Mouse (Mus musculus) heart, adult 2 months (tissue): ENCODE measurements around the gene 1700042G07Rik. TPM values are rescaled to one million over a fixed set of nuclear protein-coding genes. Genes with fewer than 3 reads are reported as not detected.

Experiments used
- DNase-seq, 2 experiments: peaks; one replicate each; pipeline ENCODE4 v3.0.0; 2021
- H3K27ac ChIP-seq: fragments of 200-600 bp; 2 replicates; pipeline ENCODE4 v1.8.1; 2022
- H3K27me3 ChIP-seq: fragments of 200-500 bp; 2 replicates; pipeline ENCODE4 v1.6.1; 2012; ENCODE audit warnings: mild to moderate bottlenecking, low read length, inconsistent platforms, mixed read lengths; ENCODE audit not compliant: control insufficient read depth, insufficient read depth
- H3K36me3 ChIP-seq: fragments of 200-500 bp; 2 replicates; pipeline ENCODE4 v1.6.1; 2012; ENCODE audit warnings: low read length, inconsistent platforms; ENCODE audit not compliant: control insufficient read depth, insufficient read depth
- H3K4me1 ChIP-seq: fragments of 200-500 bp; 2 replicates; pipeline ENCODE4 v1.6.1; 2011; ENCODE audit warnings: low read length; ENCODE audit not compliant: control insufficient read depth, insufficient read depth
- H3K4me3 ChIP-seq: fragments of 200-600 bp; 2 replicates; pipeline ENCODE4 v1.8.1; 2022
- H3K79me2 ChIP-seq: fragments of 200-500 bp; replicated peaks from 2 replicates; pipeline ENCODE4 v1.6.1; 2012; ENCODE audit warnings: mild to moderate bottlenecking, inconsistent platforms, low read length, moderate library complexity, mixed read lengths; ENCODE audit not compliant: control insufficient read depth, insufficient read depth
- H3K9ac ChIP-seq: fragments of 200-500 bp; 2 replicates; pipeline ENCODE4 v1.6.1; 2012; ENCODE audit warnings: low read depth, mild to moderate bottlenecking, control low read depth, inconsistent platforms, low read length, mixed read lengths
- CTCF ChIP-seq: fragments of 200-600 bp; IDR thresholded peaks from 2 replicates; pipeline ENCODE4 v1.8.1; 2022; ENCODE audit warnings: antibody characterized with exemption, mild to moderate bottlenecking, moderate library complexity
- EP300 ChIP-seq: fragments of 200-500 bp; IDR thresholded peaks from 2 replicates; pipeline ENCODE4 v1.6.1; 2011; ENCODE audit warnings: low read depth, low read length, control low read depth; ENCODE audit not compliant: insufficient read depth
- POLR2A ChIP-seq: fragments of 200-500 bp; IDR thresholded peaks from 2 replicates; pipeline ENCODE4 v1.6.1; 2011; ENCODE audit warnings: mild to moderate bottlenecking, low read depth, low read length, control low read depth; ENCODE audit not compliant: insufficient read depth
- WGBS: fragments of 180-500 bp; shearing (Covaris S2); methylation state at CpG from one replicate; pipeline ENCODE4 v1.1.7; 2018; 5-methylcytosine and 5-hydroxymethylcytosine counted together
- intact Hi-C: fragments of 180-260 bp; cut with DNase I; formaldehyde crosslinking; loops from one replicate; pipeline ENCODE4 v1.15.1; 2025
- polyA plus RNA-seq: library from polyadenylated mRNA; depleted of rRNA; stranded (reverse); fragments of >200 nt; gene quantifications from 2 replicates; pipeline ENCODE4 v1.2.3, GENCODE M21; 2012
- total RNA-seq, 2 experiments: library from RNA; stranded (reverse); gene quantifications; 2 replicates each; pipeline ENCODE4 v1.2.3; 2021

1700042G07Rik gene
- total and polyA plus RNA-seq, 3 experiments: 0.45 TPM; not detected in 2

DNA sequence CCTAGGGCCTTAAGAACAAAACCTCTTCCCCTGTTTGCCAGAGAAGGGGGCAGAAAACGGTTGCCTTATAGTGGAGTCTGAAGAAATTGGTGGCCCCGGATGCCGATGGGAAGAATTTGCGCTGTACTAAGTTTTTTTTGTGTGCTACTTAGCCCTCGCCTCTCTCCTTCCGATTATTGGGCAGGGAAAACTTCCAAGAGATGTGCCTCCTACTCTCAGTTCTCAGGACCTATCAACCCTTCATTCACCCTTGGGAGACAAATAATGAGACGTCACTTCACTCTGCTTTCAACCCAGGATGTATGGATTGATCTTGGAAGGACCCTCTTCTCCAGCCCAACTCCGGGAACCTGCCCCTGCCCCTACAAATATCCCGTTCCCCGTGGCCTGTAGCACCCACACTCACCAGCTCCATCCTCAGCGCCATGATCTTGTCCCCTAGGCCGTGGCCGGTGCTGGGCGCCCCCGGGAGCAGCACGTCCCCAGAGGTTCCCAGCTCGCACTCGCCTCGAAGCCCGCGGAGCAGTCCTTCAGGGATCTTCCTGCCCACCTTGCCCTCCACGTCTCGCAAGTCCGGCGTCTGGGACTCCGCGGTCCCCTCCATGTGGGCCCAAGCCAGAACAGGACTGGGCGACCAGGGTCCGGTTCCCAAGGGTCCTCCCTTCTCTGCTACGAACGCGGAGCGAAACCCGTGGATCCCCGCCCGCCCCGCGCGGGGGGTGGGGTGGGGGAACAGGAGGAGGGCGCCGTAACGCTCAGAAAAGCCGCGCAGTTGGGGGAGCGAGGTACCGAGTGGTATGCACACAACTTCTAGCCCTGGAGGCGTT lies 29.1 kb upstream of the 1700042G07Rik start:
- Histone ChIP-seq H3K27ac (peak overlapping the region; percentile 76), H3K4me1 (peaks cover 5% of the 10 kb centered on the region), H3K79me2 (no peaks in the 10 kb centered on the region), H3K9ac (peak overlapping the region; percentile 92), H3K27me3 (no peaks in the 10 kb centered on the region), H3K4me3 (peak overlapping the region; percentile 83), H3K36me3 (no peaks in the 10 kb centered on the region)
- WGBS: 2% methylated on average over 42 of the region's 47 CpGs
- TF ChIP-seq POLR2A (0 out of 2 replicates have a peak, but pooled peaks have one; percentile 8), EP300 (no peak), CTCF (no peak)
- intact Hi-C loops: no loop called here
- DNase-seq: peak; percentile 80 to 87

DNA sequence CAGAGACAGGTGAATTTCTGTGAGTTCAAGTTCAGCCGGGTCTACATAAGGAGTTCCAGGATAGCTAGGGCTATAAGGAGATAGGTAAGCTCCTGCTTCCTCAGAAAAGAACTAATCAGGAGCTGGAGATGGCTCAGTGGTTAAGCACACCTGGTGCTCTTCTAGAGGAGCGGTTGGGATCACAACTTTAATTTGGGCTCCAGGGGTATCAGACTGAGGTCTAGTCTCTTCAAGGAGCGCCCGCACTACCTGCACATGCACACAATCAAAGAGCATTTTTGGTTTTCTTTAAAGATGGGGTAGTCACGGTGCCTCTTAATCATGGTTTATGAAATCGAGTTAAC lies 23.4 kb upstream of the 1700042G07Rik start:
- Histone ChIP-seq H3K27me3 (no peaks in the 10 kb centered on the region), H3K9ac (peak overlapping the region; percentile 99), H3K79me2 (0 out of 2 replicates have a peak, but pooled peaks cover 2% of the 10 kb centered on the region), H3K27ac (peak overlapping the region; percentile 95), H3K4me1 (peaks cover 2% of the 10 kb centered on the region), H3K36me3 (no peaks in the 10 kb centered on the region), H3K4me3 (peak overlapping the region; percentile 87)
- intact Hi-C loops: loop anchor here (5.0 kb wide), 1 partner anchor 72 kb away; the partner anchor contains the start of genes Lrrc41 and Uqcrh
- no peak for TF ChIP-seq EP300
- TF ChIP-seq CTCF: no peak
- TF ChIP-seq POLR2A: no peak
- WGBS: 21% methylated on average over 6 of the region's 6 CpGs
- no peak for DNase-seq

DNA sequence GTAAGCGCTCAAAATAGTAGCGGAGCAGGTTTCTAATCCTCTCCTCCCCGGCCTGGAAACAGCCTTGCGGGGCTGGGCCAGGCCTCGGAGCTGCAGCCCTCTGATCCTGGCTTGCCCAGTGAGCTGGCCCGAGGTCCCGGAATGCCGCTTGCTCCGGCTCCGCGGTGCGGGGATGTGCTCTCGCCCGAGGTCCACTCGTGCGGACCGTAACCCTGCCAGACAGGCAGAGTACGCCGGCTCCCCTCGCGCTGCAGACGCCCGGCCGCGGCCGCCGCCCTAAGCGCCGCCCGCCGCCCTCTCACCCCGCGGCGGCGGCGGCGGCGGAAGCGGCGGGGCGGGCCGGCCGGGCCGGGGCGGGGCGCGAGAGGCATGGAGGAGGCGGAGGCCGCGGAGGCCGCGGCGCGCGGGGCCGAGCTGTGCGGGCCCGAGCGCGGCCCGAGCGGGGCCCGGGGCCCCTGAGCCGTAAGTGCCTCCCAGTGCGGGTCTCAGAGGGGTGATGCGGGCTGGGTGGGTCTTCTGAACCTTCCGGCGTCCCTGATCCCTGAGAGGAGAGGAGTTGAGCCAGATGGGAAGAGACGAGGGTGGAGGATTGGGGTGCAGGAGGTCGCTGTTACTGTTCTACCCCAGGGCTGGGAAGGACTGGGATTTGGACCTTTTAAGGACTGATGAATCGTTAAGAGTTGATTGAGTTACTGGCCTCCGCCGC lies 22.9 kb upstream of the 1700042G07Rik start:
- TF ChIP-seq EP300 (no peak), POLR2A (peak; percentile 81)
- DNase-seq: peak; percentile 85 to 87
- Histone ChIP-seq H3K27me3 (no peaks in the 10 kb centered on the region), H3K79me2 (0 out of 2 replicates have a peak, but pooled peaks cover 2% of the 10 kb centered on the region), H3K9ac (peak overlapping the region; percentile 99), H3K36me3 (no peaks in the 10 kb centered on the region), H3K27ac (peak overlapping the region; percentile 95), H3K4me1 (peaks cover 2% of the 10 kb centered on the region), H3K4me3 (peak overlapping the region; percentile 87)
- intact Hi-C loops: no loop called here
- WGBS: 5% methylated on average over 48 of the region's 73 CpGs

DNA sequence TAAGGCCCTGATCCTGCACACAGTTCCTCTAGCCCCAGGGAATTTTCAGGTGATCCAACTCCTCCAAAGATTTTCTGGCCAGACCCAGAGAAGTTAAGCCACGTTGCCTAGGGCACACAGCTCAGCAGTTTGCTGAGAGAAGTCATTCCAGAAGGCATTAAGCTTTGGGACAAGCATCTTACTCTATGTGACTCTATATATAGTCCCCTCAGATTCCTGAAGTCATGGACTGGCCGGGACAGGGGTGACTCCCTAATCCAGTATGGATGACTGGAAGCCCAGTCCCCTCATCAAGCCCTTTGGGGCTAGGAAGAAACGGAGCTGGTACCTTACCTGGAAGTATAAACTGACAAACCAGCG lies 22.3 kb upstream of the 1700042G07Rik start:
- peaks cover 2% of the 10 kb centered on the region for H3K4me1 ChIP-seq
- H3K27ac ChIP-seq: peak overlapping the region; percentile 91
- peak overlapping the region; percentile 82 for H3K4me3 ChIP-seq
- WGBS: 12% methylated on average over 4 of the region's 4 CpGs
- H3K9ac ChIP-seq: peak overlapping the region; percentile 93
- no peak for DNase-seq
- no peak for TF ChIP-seq EP300
- no peaks in the 10 kb centered on the region for H3K36me3 ChIP-seq
- intact Hi-C loops: no loop called here
- no peaks in the 10 kb centered on the region for H3K27me3 ChIP-seq
- H3K79me2 ChIP-seq: 0 out of 2 replicates have a peak, but pooled peaks cover 2% of the 10 kb centered on the region

DNA sequence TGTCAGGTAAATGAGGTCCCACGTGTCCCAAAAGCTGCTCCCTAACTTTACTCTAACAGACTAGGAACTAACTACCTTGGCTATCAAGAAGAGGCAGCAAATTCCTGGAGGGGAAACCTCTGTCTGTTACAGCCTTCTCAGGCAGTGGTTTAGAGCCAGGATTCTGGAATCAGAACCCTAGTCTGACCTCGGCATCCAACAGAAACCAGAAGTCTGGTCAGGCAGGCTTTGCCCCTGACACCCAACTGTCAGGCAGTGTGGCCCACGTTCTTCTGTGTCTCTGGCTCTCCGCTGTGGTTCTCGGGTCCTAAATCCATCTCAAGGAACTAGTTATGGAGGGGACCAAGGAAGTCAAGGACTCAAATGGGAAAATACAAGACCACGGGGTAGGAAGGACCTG lies 21.9 kb upstream of the 1700042G07Rik start, which contains the start of gene Lurap1:
Lurap1 (minus strand) TSS at position 101 of the 400 bp plus-strand sequence.
- no peak for DNase-seq
- Histone ChIP-seq H3K9ac (peak within 1 kb of the TSS; percentile 99), H3K27ac (peak within 1 kb of the TSS; percentile 95), H3K79me2 (0 out of 2 replicates have a peak, but pooled peaks cover 2% of the 10 kb centered on the region), H3K27me3 (no peaks in the 10 kb centered on the region), H3K4me3 (peak within 1 kb of the TSS; percentile 87), H3K36me3 (no peaks in the 10 kb centered on the region), H3K4me1 (peaks cover 2% of the 10 kb centered on the region)
- intact Hi-C loops: no loop called here
- no peak for TF ChIP-seq CTCF
- no peak for TF ChIP-seq EP300
- TF ChIP-seq POLR2A: no peak
- WGBS: 58% methylated on average over 6 of the region's 6 CpGs
